Mouse (Mus musculus) spleen, adult 2 months (tissue): ENCODE data around the gene Ugt1a6a.

ENCODE experiments used
- CTCF ChIP-seq: fragments of 200-500 bp; IDR thresholded peaks from 2 replicates; pipeline ENCODE4 v1.5.1; 2011; ENCODE audit warnings: mild to moderate bottlenecking, inconsistent platforms; ENCODE audit not compliant: insufficient read depth, insufficient read length, insufficient replicate concordance; ENCODE audit errors: extremely low read depth
- POLR2A ChIP-seq: fragments of 200-500 bp; IDR thresholded peaks from 2 replicates; pipeline ENCODE4 v1.6.1; 2011; ENCODE audit warnings: low read depth, low read length, inconsistent platforms

- TF ChIP-seq CTCF (no peak), POLR2A (no peak)
Observed at GRCm38 (mm10) chr1:88225741-88226140, 91.1 kb downstream of the Ugt1a6a start.
